8 mouse cellular contexts compared by ENCODE assay signal in genomic region chr9:87425201-87425600, GRCm38 (mm10).
DNase-seq lines count a peak whose midpoint lies in the region; ATAC-seq and TF ChIP-seq lines count a peak whose summit lies in the region.

No protein-coding gene starts in this region.

- no peak overlapping the region for H3K27ac ChIP-seq in embryonic fibroblast, embryonic 13.5 days (ENCODE audit: insufficient read depth, low read length)
- H3K27ac ChIP-seq in neural tube, embryonic 11.5 days (ENCODE audit: low read depth, low read length): no peak overlapping the region

- H3K4me2 ChIP-seq in neural tube, embryonic 11.5 days (ENCODE audit: low read depth): no peak overlapping the region

- TF ChIP-seq CTCF in embryonic fibroblast, embryonic 13.5 days (IDR thresholded peaks at IDR 0.05; ENCODE audit: borderline replicate concordance, insufficient read depth, low read length): peak; percentile 27; the same call in 1 of the 2 replicates

- no peaks in the 10 kb centered on the region for H3K36me3 ChIP-seq in neural tube, embryonic 11.5 days (ENCODE audit: control insufficient read depth, insufficient read depth, low read length)

- no peak for TF ChIP-seq POLR2A in embryonic fibroblast, embryonic 13.5 days (IDR thresholded peaks at IDR 0.05; ENCODE audit: low read depth, low read length)

- peak; percentile 11 for DNase-seq in gastrocnemius, adult 18-20 months (ENCODE audit: low spot score)
- no peak for DNase-seq in gastrocnemius, postnatal 25 days
- DNase-seq in lung, postnatal 10 days: peak; percentile 25
- DNase-seq in lung, adult 18-20 months: no peak
- peak; percentile 23 for DNase-seq in Muller cell, postnatal 12 days (ENCODE audit: inconsistent ontology term)
- DNase-seq in neural tube, embryonic 11.5 days (ENCODE audit: low spot score): peak; percentile 60
- no peak for DNase-seq in spleen, adult 18-20 months

- H3K9ac ChIP-seq in neural tube, embryonic 11.5 days (ENCODE audit: low read length): no peak overlapping the region

- H3K27me3 ChIP-seq in neural tube, embryonic 11.5 days (ENCODE audit: control insufficient read depth, insufficient read depth, low read length): no peaks in the 10 kb centered on the region

- H3K4me3 ChIP-seq in embryonic fibroblast, embryonic 13.5 days (ENCODE audit: insufficient read depth, low read length): no peak overlapping the region
- no peak overlapping the region for H3K4me3 ChIP-seq in neural tube, embryonic 11.5 days (ENCODE audit: low read depth, low read length)

- no peak for ATAC-seq in neural tube, embryonic 11.5 days (ENCODE audit: insufficient read depth, low FRiP score, low TSS enrichment)

- WGBS in neural tube, embryonic 11.5 days: 55% methylated on average over 4 of the region's 4 CpGs

- H3K4me1 ChIP-seq in embryonic fibroblast, embryonic 13.5 days (ENCODE audit: control insufficient read depth, insufficient read depth, low read length): no peaks in the 10 kb centered on the region
- peaks cover 3% of the 10 kb centered on the region; the same call in 1 of the 2 replicates for H3K4me1 ChIP-seq in neural tube, embryonic 11.5 days (ENCODE audit: control insufficient read depth, insufficient read depth, low read length)

- H3K9me3 ChIP-seq in neural tube, embryonic 11.5 days (ENCODE audit: control insufficient read depth, low read length): no peaks in the 10 kb centered on the region

Comparison
In these comparisons a context has a peak if more than half of its experiments do, and no peak if none do; other contexts are left out.
1. DNase-seq: peak in gastrocnemius, adult 18-20 months (single experiment), lung, postnatal 10 days (single experiment), Muller cell, postnatal 12 days (single experiment) and neural tube, embryonic 11.5 days (single experiment); none in gastrocnemius, postnatal 25 days (single experiment), lung, adult 18-20 months (0 of 2) and spleen, adult 18-20 months (0 of 2).